Mouse (Mus musculus) ES-E14 (cell line): ENCODE data around the gene Cnfn. TPM values are rescaled to one million over a fixed set of nuclear protein-coding genes. Genes with fewer than 3 reads are reported as not detected.

Experiments
- DNase-seq: peaks from one replicate; pipeline ENCODE4 v3.0.0-alpha.2; 2013; ENCODE audit warnings: low read depth, low spot score
- H3K27ac ChIP-seq: 2 replicates; pipeline ENCODE4 v1.5.1; 2012; ENCODE audit warnings: low read depth, mild to moderate bottlenecking, low read length, moderate library complexity, mixed read lengths; ENCODE audit not compliant: poor library complexity, insufficient read depth, severe bottlenecking
- H3K36me3 ChIP-seq: 2 replicates; pipeline ENCODE4 v1.6.1; 2012; ENCODE audit warnings: mild to moderate bottlenecking, low read length, moderate library complexity, mixed read lengths; ENCODE audit not compliant: control insufficient read depth, poor library complexity, insufficient read depth, severe bottlenecking
- H3K4me1 ChIP-seq, 2 experiments: fragments of 150-350 bp in 1 of 2; sonication (generic) in 1 of 2; 2 replicates each; pipeline ENCODE4 v1.6.1; 2012; ENCODE audit warnings: low read length in 2 of 2, mild to moderate bottlenecking in 1 of 2, mixed read lengths in 1 of 2; ENCODE audit not compliant: control insufficient read depth in 2 of 2, insufficient read depth in 2 of 2, poor library complexity in 1 of 2
- H3K4me3 ChIP-seq, 2 experiments: fragments of 150-350 bp in 1 of 2; sonication (generic) in 1 of 2; 2 replicates each; pipeline ENCODE4 v1.5.1; 2012; ENCODE audit warnings: low read length in 2 of 2, low read depth in 1 of 2, mild to moderate bottlenecking in 1 of 2, mixed read lengths in 1 of 2; ENCODE audit not compliant: insufficient read depth in 1 of 2, poor library complexity in 1 of 2, severe bottlenecking in 1 of 2
- H3K9ac ChIP-seq: 2 replicates; pipeline ENCODE4 v1.6.1; 2012; ENCODE audit warnings: low read depth, mild to moderate bottlenecking, low read length, mixed read lengths; ENCODE audit not compliant: poor library complexity, insufficient read depth, severe bottlenecking
- H3K9me3 ChIP-seq: fragments of 150-350 bp; sonication (generic); 2 replicates; pipeline ENCODE4 v1.6.1; 2012; ENCODE audit warnings: low read depth, mild to moderate bottlenecking, low read length; ENCODE audit not compliant: control insufficient read depth, insufficient read depth
- CHD2 ChIP-seq: IDR thresholded peaks from 2 replicates; pipeline ENCODE4 v1.6.1; 2014; ENCODE audit warnings: mild to moderate bottlenecking, low read depth, low read length, inconsistent platforms
- HCFC1 ChIP-seq: IDR thresholded peaks from 2 replicates; pipeline ENCODE4 v1.6.1; 2012; ENCODE audit warnings: low read length, inconsistent platforms, borderline replicate concordance; ENCODE audit not compliant: insufficient read depth
- MAFK ChIP-seq: IDR thresholded peaks from 2 replicates; pipeline ENCODE4 v1.6.1; 2014; ENCODE audit warnings: mild to moderate bottlenecking, low read depth, low read length, inconsistent platforms; ENCODE audit not compliant: insufficient read depth
- ZC3H11A ChIP-seq: IDR thresholded peaks from 2 replicates; pipeline ENCODE4 v1.6.1; 2012; ENCODE audit warnings: low read depth, mild to moderate bottlenecking, inconsistent platforms, low read length, borderline replicate concordance
- ZNF384 ChIP-seq: IDR thresholded peaks from 2 replicates; pipeline ENCODE4 v1.6.1; 2012; ENCODE audit warnings: low read depth, low read length, inconsistent platforms
- in situ Hi-C, 2 experiments: fragments of 600-800 bp; cut with MboI; formaldehyde crosslinking; loops; one replicate each; pipeline ENCODE4 v1.15.1; 2025; ENCODE audit warnings: low sequenced_read_pairs in 2 of 2, inconsistent platforms in 1 of 2; ENCODE audit not compliant: unreplicated experiment in 2 of 2
- total RNA-seq: library from RNA; depleted of rRNA; stranded (reverse); fragments of 300-350 nt; gene quantifications from 2 replicates; pipeline ENCODE4 v1.2.3, GENCODE M21; 2012

Gene Cnfn
- total RNA-seq, 1 experiment, result not detected

DNA sequence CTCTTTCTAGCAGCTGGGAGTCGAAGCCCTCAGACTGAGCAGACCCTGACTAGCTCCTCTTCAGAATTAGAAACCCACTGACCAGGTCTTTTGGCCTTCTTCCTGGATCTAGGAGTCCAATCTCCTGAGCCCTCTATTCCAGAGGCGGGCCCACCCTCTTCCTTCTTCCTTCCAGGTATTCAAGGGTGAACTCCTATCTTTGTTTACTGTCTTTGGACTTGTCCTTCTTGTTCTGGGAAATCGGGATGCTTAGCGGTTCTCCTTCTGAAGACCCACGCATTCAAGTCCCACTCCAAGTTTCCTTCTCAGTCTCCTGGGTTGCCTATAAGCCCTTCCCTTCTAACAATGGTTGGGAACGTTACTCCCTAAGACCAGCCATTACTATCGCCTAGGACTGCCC lies 19.4 kb upstream of the Cnfn start:
- H3K4me3 ChIP-seq, result no peak overlapping the region
- no peaks in the 10 kb centered on the region for H3K9me3 ChIP-seq
- no peak overlapping the region for H3K9ac ChIP-seq
- in situ Hi-C loops, result no loop called here
- no peak for DNase-seq
- TF ChIP-seq MAFK, result no peak
- TF ChIP-seq ZNF384, result no peak
- TF ChIP-seq ZC3H11A, result no peak
- no peak for TF ChIP-seq HCFC1
- TF ChIP-seq CHD2, result no peak
- H3K4me1 ChIP-seq, result peaks cover 1 to 4% of the 10 kb centered on the region in 2 experiments; a peak in 2 of 4 replicates
- H3K36me3 ChIP-seq, result no peaks in the 10 kb centered on the region; the same call in 1 of the 2 replicates
- no peak overlapping the region for H3K27ac ChIP-seq

- in situ Hi-C loops, result no loop called here
- Histone ChIP-seq H3K36me3 (no peaks in the 10 kb centered on the region; the same call in 1 of the 2 replicates), H3K9ac (no peak overlapping the region), H3K27ac (no peak overlapping the region), H3K4me3 (no peak overlapping the region), H3K9me3 (no peaks in the 10 kb centered on the region), H3K4me1 (peaks cover 1 to 4% of the 10 kb centered on the region in 2 experiments; a peak in 2 of 4 replicates)
- TF ChIP-seq ZC3H11A (no peak), HCFC1 (no peak), MAFK (no peak), CHD2 (no peak), ZNF384 (no peak)
- DNase-seq, result no peak
Measured at GRCm38 (mm10) chr7:25387811-25388440, 18.4 kb upstream of the Cnfn start.

DNA sequence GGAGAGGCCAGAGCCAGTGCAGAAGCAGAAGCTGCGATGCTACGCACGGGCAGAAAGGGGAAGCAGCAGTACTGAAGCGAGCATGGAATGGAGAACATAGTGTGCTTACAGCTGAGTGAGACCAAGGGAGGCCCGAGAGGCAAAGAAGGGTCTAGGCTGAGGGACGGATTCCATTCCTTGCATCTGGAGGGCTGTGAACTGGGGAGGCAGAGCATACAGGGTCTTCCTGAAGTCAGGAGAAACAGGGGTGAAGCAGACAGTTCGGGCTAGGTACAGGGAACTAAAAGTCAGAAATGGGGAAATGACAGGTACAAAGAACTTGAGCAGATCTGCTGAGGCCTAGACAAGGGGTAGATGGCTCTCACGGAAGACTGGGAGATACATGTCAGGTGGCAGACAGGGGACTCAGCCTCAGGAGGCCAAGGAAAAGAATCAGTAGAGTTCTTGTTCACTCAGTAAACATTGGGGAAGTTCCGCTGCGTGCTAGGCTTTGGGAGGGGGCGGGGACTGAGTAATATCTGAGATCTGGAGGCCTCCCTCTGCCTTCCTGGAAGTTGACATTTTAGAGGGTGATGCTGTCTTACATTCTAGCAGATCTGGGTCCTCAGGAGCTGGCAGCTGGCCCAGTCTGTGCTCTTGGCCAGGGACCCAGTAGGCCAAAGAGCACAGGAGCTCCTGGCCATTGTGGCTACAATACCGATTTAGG lies 16.5 kb upstream of the Cnfn start:
- H3K9me3 ChIP-seq, result no peaks in the 10 kb centered on the region
- H3K4me1 ChIP-seq, result peaks cover 1 to 4% of the 10 kb centered on the region in 2 experiments; a peak in 2 of 4 replicates
- H3K4me3 ChIP-seq, result no peak overlapping the region
- TF ChIP-seq CHD2 (no peak), MAFK (no peak), ZC3H11A (no peak), ZNF384 (no peak)
- no peak overlapping the region for H3K9ac ChIP-seq
- DNase-seq, result no peak
- in situ Hi-C loops, result no loop called here
- H3K27ac ChIP-seq, result no peak overlapping the region
- H3K36me3 ChIP-seq, result no peaks in the 10 kb centered on the region; the same call in 1 of the 2 replicates

- in situ Hi-C loops, result no loop called here
- TF ChIP-seq ZNF384 (no peak), HCFC1 (no peak), CHD2 (no peak), MAFK (no peak), ZC3H11A (no peak)
- H3K36me3 ChIP-seq, result no peaks in the 10 kb centered on the region; the same call in 1 of the 2 replicates
- DNase-seq, result no peak
- no peak overlapping the region for H3K9ac ChIP-seq
- H3K9me3 ChIP-seq, result no peaks in the 10 kb centered on the region
- no peak overlapping the region for H3K4me3 ChIP-seq
- peaks cover 1 to 9% of the 10 kb centered on the region in 2 experiments; a peak in 2 of 4 replicates for H3K4me1 ChIP-seq
- H3K27ac ChIP-seq, result no peak overlapping the region
Measured at GRCm38 (mm10) chr7:25385259-25385658, 15.7 kb upstream of the Cnfn start.
